Mouse (Mus musculus): ENCODE data around the gene Olfr1513. TPM values are rescaled to one million over a fixed set of nuclear protein-coding genes. Genes with fewer than 3 reads are reported as not detected.
"Not testable (repeated sequence)": the region's sequence is repeated elsewhere in the genome, so short reads cannot be mapped to it uniquely, and the experiment has no call there.

Gene Olfr1513
- polyA plus RNA-seq (2014; fragmentation: Nextera tagmentation; extraction: Ambion mirVana), result not detected in 2 replicates

DNA sequence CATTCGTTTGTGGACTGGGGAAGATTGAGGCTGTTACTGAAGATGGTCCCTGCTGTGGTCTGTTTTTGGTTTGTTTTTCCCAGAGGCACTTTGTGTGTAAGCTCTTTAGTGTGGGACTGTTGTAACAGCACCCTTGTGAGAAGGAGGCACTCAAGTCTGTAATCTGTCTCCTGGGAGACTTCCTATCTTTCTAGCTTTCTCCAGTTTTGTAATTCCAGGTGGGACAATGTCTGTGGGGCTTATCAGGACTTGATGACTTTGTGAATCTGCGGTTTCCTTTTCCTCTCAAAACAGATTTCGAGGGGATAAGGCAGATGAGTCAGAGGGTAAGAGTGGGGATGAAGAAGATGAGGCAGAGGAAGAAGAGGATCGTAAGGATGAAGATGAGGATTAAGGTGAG, at the start of gene Olfr1513:
Gene Olfr1513 (minus strand): TSS at position 101 of the 400 bp plus-strand sequence.
- no peak within 1 kb of the TSS for H3K27ac ChIP-seq (ENCODE audit: low read depth, low read length)
- H3K27me3 ChIP-seq (replicated peaks; ENCODE audit: control insufficient read depth, insufficient read depth, low read length), result no peaks in the 10 kb centered on the region
- H3K9ac ChIP-seq (ENCODE audit: low read length), result no peak within 1 kb of the TSS
- 81% methylated on average over 4 of the region's 4 CpGs for WGBS
- no peak within 1 kb of the TSS for H3K4me2 ChIP-seq (ENCODE audit: low read length)
- no peak for ATAC-seq
- H3K36me3 ChIP-seq (ENCODE audit: control insufficient read depth, insufficient read depth, low read length), result no peaks in the 10 kb centered on the region
- H3K9me3 ChIP-seq (replicated peaks; ENCODE audit: control insufficient read depth, low read length), result no peaks in the 10 kb centered on the region
- no peak for DNase-seq (ENCODE audit: low spot score)
- no peaks in the 10 kb centered on the region for H3K4me1 ChIP-seq (ENCODE audit: control insufficient read depth, insufficient read depth, low read length)
- no peak within 1 kb of the TSS for H3K4me3 ChIP-seq (ENCODE audit: low read depth, low read length)

GRCm38 (mm10) chr14:52397279-52397678, 41.1 kb upstream of the Olfr1513 start, which contains the start of gene Olfr1511:
Gene Olfr1511, minus strand, starts transcription at chr14:52397379.
- H3K27ac ChIP-seq (ENCODE audit: low read depth, low read length), result no peak within 1 kb of the TSS
- no peak for DNase-seq (ENCODE audit: low spot score)
- H3K36me3 ChIP-seq (ENCODE audit: control insufficient read depth, insufficient read depth, low read length), result no peaks in the 10 kb centered on the region
- H3K4me3 ChIP-seq (ENCODE audit: low read depth, low read length), result no peak within 1 kb of the TSS
- no peak within 1 kb of the TSS for H3K4me2 ChIP-seq (ENCODE audit: low read length)
- no peak for ATAC-seq
- no peaks in the 10 kb centered on the region for H3K4me1 ChIP-seq (ENCODE audit: control insufficient read depth, insufficient read depth, low read length)
- no peak within 1 kb of the TSS for H3K9ac ChIP-seq (ENCODE audit: low read length)
- WGBS, result 82% methylated on average over 4 of the region's 4 CpGs
- no peaks in the 10 kb centered on the region for H3K27me3 ChIP-seq (replicated peaks; ENCODE audit: control insufficient read depth, insufficient read depth, low read length)
- H3K9me3 ChIP-seq (replicated peaks; ENCODE audit: control insufficient read depth, low read length), result no peaks in the 10 kb centered on the region

DNA sequence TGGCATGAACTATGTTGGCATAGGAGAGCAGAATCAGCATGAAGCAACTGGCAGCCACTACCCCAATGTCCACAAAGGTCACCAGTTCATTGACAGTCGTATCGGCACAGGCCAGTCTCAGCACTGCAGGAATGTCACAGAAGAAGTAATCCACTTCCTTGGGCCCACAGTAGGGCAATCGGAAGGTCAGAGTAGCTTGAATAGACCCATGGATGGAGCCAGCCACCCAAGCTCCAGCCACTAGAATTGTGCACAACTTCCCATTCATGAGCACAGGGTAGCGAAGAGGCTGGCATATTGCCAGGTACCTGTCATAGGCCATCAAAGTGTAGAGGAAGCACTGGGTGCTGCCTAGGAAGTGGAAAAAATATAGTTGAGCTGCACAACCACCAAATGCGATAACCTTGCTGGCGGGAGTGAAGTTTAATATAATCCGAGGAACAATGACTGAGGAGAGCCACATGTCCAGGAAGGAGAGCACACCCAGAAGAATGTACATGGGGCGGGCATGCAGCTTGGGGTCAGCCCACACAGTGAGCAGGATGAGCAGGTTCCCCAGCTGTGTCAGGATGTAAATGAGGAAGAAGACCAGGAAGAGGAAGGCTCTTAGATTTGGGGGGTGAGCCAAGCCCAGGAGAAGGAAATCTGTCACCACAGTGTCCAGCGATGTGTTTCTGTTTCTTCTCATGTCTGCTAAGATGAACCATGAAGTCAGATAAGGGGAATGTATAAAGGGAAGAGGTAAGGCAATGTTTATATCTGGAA, 34.1 kb upstream of the Olfr1513 start:
- not testable (repeated sequence) for H3K4me1 ChIP-seq (ENCODE audit: control insufficient read depth, insufficient read depth, low read length); ATAC-seq; H3K4me3 ChIP-seq (ENCODE audit: low read depth, low read length); H3K36me3 ChIP-seq (ENCODE audit: control insufficient read depth, insufficient read depth, low read length); H3K27ac ChIP-seq (ENCODE audit: low read depth, low read length); H3K9me3 ChIP-seq (replicated peaks; ENCODE audit: control insufficient read depth, low read length); DNase-seq (ENCODE audit: low spot score); H3K27me3 ChIP-seq (replicated peaks; ENCODE audit: control insufficient read depth, insufficient read depth, low read length); H3K4me2 ChIP-seq (ENCODE audit: low read length); H3K9ac ChIP-seq (ENCODE audit: low read length)
- WGBS, result 88% methylated on average over 9 of the region's 9 CpGs

- Histone ChIP-seq H3K9ac (ENCODE audit: low read length) (no peak within 1 kb of the TSS), H3K9me3 (replicated peaks; ENCODE audit: control insufficient read depth, low read length) (no peaks in the 10 kb centered on the region), H3K4me3 (ENCODE audit: low read depth, low read length) (no peak within 1 kb of the TSS), H3K27ac (ENCODE audit: low read depth, low read length) (no peak within 1 kb of the TSS), H3K36me3 (ENCODE audit: control insufficient read depth, insufficient read depth, low read length) (no peaks in the 10 kb centered on the region), H3K4me2 (ENCODE audit: low read length) (no peak within 1 kb of the TSS), H3K27me3 (replicated peaks; ENCODE audit: control insufficient read depth, insufficient read depth, low read length) (no peaks in the 10 kb centered on the region), H3K4me1 (ENCODE audit: control insufficient read depth, insufficient read depth, low read length) (no peaks in the 10 kb centered on the region)
- ATAC-seq, result no peak
- DNase-seq (ENCODE audit: low spot score), result no peak
- WGBS, result 71% methylated on average over 2 of the region's 2 CpGs
These were observed 22.9 kb upstream of the Olfr1513 start, which contains the start of gene Olfr1512 for GRCm38 (mm10) chr14:52379068-52379467. Gene Olfr1512, minus strand, starts transcription at chr14:52379168.

GRCm38 (mm10) chr14:52368741-52369140, 12.5 kb upstream of the Olfr1513 start:
- Histone ChIP-seq H3K36me3 (ENCODE audit: control insufficient read depth, insufficient read depth, low read length) (no peaks in the 10 kb centered on the region), H3K9ac (ENCODE audit: low read length) (no peak overlapping the region), H3K4me1 (ENCODE audit: control insufficient read depth, insufficient read depth, low read length) (no peaks in the 10 kb centered on the region), H3K4me2 (ENCODE audit: low read length) (no peak overlapping the region), H3K4me3 (ENCODE audit: low read depth, low read length) (no peak overlapping the region), H3K27me3 (replicated peaks; ENCODE audit: control insufficient read depth, insufficient read depth, low read length) (no peaks in the 10 kb centered on the region), H3K9me3 (replicated peaks; ENCODE audit: control insufficient read depth, low read length) (no peaks in the 10 kb centered on the region), H3K27ac (ENCODE audit: low read depth, low read length) (no peak overlapping the region)
- DNase-seq (ENCODE audit: low spot score) (no peak), ATAC-seq (no peak)
- WGBS, result 92% methylated on average over 3 of the region's 3 CpGs

- H3K4me1 ChIP-seq (ENCODE audit: control insufficient read depth, insufficient read depth, low read length), result no peaks in the 10 kb centered on the region
- no peak overlapping the region for H3K4me3 ChIP-seq (ENCODE audit: low read depth, low read length)
- no peak overlapping the region for H3K27ac ChIP-seq (ENCODE audit: low read depth, low read length)
- no peak overlapping the region; the same call in 1 of the 2 replicates for H3K4me2 ChIP-seq (ENCODE audit: low read length)
- DNase-seq (ENCODE audit: low spot score) (no peak), ATAC-seq (no peak)
- WGBS, result 81% methylated on average over 6 of the region's 6 CpGs
- no peaks in the 10 kb centered on the region for H3K27me3 ChIP-seq (replicated peaks; ENCODE audit: control insufficient read depth, insufficient read depth, low read length)
- H3K9ac ChIP-seq (ENCODE audit: low read length), result no peak overlapping the region
- no peaks in the 10 kb centered on the region for H3K9me3 ChIP-seq (replicated peaks; ENCODE audit: control insufficient read depth, low read length)
- no peaks in the 10 kb centered on the region for H3K36me3 ChIP-seq (ENCODE audit: control insufficient read depth, insufficient read depth, low read length)
These were observed 16.7 kb downstream of the Olfr1513 start for GRCm38 (mm10) chr14:52339512-52339852.

GRCm38 (mm10) chr14:52338751-52339511, 17.3 kb downstream of the Olfr1513 start:
- Histone ChIP-seq H3K4me2 (ENCODE audit: low read length) (peak overlapping the region; percentile 41), H3K4me3 (ENCODE audit: low read depth, low read length) (peak overlapping the region; percentile 7; the same call in 1 of the 2 replicates), H3K9me3 (replicated peaks; ENCODE audit: control insufficient read depth, low read length) (no peaks in the 10 kb centered on the region), H3K27me3 (replicated peaks; ENCODE audit: control insufficient read depth, insufficient read depth, low read length) (no peaks in the 10 kb centered on the region), H3K9ac (ENCODE audit: low read length) (0 out of 2 replicates have a peak overlapping the region, but pooled peaks have one; percentile 40), H3K4me1 (ENCODE audit: control insufficient read depth, insufficient read depth, low read length) (no peaks in the 10 kb centered on the region), H3K36me3 (ENCODE audit: control insufficient read depth, insufficient read depth, low read length) (no peaks in the 10 kb centered on the region), H3K27ac (ENCODE audit: low read depth, low read length) (no peak overlapping the region)
- 25% methylated on average over 21 of the region's 21 CpGs for WGBS
- DNase-seq (ENCODE audit: low spot score), result peak; percentile 94
- peak; percentile 77 for ATAC-seq

DNA sequence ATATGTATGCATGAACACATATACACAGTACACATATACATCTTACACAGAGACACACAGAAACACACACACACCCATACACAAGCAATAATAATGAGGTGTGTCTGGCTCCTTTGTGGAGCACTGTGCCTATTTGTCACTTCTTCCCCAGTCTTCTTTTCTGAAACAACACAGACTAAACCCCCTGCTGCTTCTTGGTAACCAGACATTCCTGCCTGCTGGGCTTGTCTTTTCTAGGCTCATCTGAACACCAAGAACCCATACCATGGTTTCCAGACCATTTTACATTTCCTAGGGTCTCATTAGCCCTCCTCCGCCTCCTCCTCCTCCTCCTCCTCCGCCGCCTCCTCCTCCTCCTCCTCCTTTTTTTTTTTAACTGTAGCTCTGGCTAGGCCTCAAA, 24.0 kb downstream of the Olfr1513 start:
- DNase-seq (ENCODE audit: low spot score) (no peak), ATAC-seq (no peak)
- Histone ChIP-seq H3K4me3 (ENCODE audit: low read depth, low read length) (no peak overlapping the region), H3K36me3 (ENCODE audit: control insufficient read depth, insufficient read depth, low read length) (no peaks in the 10 kb centered on the region), H3K4me2 (ENCODE audit: low read length) (no peak overlapping the region), H3K27me3 (replicated peaks; ENCODE audit: control insufficient read depth, insufficient read depth, low read length) (no peaks in the 10 kb centered on the region), H3K9ac (ENCODE audit: low read length) (no peak overlapping the region), H3K9me3 (replicated peaks; ENCODE audit: control insufficient read depth, low read length) (no peaks in the 10 kb centered on the region), H3K4me1 (ENCODE audit: control insufficient read depth, insufficient read depth, low read length) (peaks cover 8% of the 10 kb centered on the region; the same call in 1 of the 2 replicates), H3K27ac (ENCODE audit: low read depth, low read length) (no peak overlapping the region)
- WGBS, result 31% methylated on average over 3 of the region's 3 CpGs
